Mouse (Mus musculus): ENCODE measurements at regions not wholly inside any gene's neighbourhood (a gene's known extent, or its start where the extent isn't known, plus 50 kb on each side); places are given as distances from the start of the nearest gene placed in this dataset.

- H3K9ac ChIP-seq (ENCODE audit: low read depth, poor library complexity, severe bottlenecking), result no peak overlapping the region
These were observed 556.3 kb upstream of the Slc39a10 start for GRCm38 (mm10) chr1:47448737-47449489.

GRCm38 (mm10) chr1:47448070-47448469 lies 555.4 kb upstream of the Slc39a10 start:
- H3K9me3 ChIP-seq (replicated peaks; ENCODE audit: control insufficient read depth, insufficient read depth, low read length, poor library complexity, severe bottlenecking), result no peaks in the 10 kb centered on the region
- H3K27me3 ChIP-seq (ENCODE audit: control insufficient read depth, insufficient read depth, low read length, poor library complexity, severe bottlenecking), result no peaks in the 10 kb centered on the region
- no peak overlapping the region for H3K4me3 ChIP-seq (ENCODE audit: low read depth, low read length)
- no peaks in the 10 kb centered on the region for H3K36me3 ChIP-seq (ENCODE audit: control insufficient read depth, insufficient read depth, low read length, poor library complexity, severe bottlenecking)
- TF ChIP-seq POLR2A (IDR thresholded peaks at IDR 0.05; ENCODE audit: insufficient read depth, low read length), result no peak
- TF ChIP-seq CTCF (IDR thresholded peaks at IDR 0.05; ENCODE audit: low read depth, low read length), result no peak
- no peak for TF ChIP-seq EP300 (IDR thresholded peaks at IDR 0.05; ENCODE audit: insufficient read depth, low read depth, low read length)
- H3K9ac ChIP-seq (ENCODE audit: low read depth, poor library complexity, severe bottlenecking), result no peak overlapping the region
- H3K27ac ChIP-seq (ENCODE audit: insufficient read depth, low read length), result no peak overlapping the region
- no peaks in the 10 kb centered on the region for H3K4me1 ChIP-seq (ENCODE audit: control insufficient read depth, insufficient read depth, low read length)

More at GRCm38 (mm10) chr1:47448737-47449489, 556.3 kb upstream of the Slc39a10 start:
- no peak for TF ChIP-seq EP300 (IDR thresholded peaks at IDR 0.05; ENCODE audit: insufficient read depth, low read depth, low read length)
- no peak for TF ChIP-seq CTCF (IDR thresholded peaks at IDR 0.05; ENCODE audit: low read depth, low read length)
- TF ChIP-seq POLR2A (IDR thresholded peaks at IDR 0.05; ENCODE audit: insufficient read depth, low read length), result no peak
- no peaks in the 10 kb centered on the region for H3K9me3 ChIP-seq (replicated peaks; ENCODE audit: control insufficient read depth, insufficient read depth, low read length, poor library complexity, severe bottlenecking)
- H3K4me1 ChIP-seq (ENCODE audit: control insufficient read depth, insufficient read depth, low read length), result no peaks in the 10 kb centered on the region
- no peak overlapping the region for H3K27ac ChIP-seq (ENCODE audit: insufficient read depth, low read length)
- no peaks in the 10 kb centered on the region for H3K36me3 ChIP-seq (ENCODE audit: control insufficient read depth, insufficient read depth, low read length, poor library complexity, severe bottlenecking)
- no peak overlapping the region for H3K4me3 ChIP-seq (ENCODE audit: low read depth, low read length)
- no peaks in the 10 kb centered on the region for H3K27me3 ChIP-seq (ENCODE audit: control insufficient read depth, insufficient read depth, low read length, poor library complexity, severe bottlenecking)

GRCm38 (mm10) chr1:47446021-47446420 lies 553.4 kb upstream of the Slc39a10 start:
- Histone ChIP-seq H3K27ac (ENCODE audit: insufficient read depth, low read length) (no peak overlapping the region), H3K9ac (ENCODE audit: low read depth, poor library complexity, severe bottlenecking) (no peak overlapping the region)

GRCm38 (mm10) chr1:47432829-47433228 lies 540.2 kb upstream of the Slc39a10 start:
- Histone ChIP-seq H3K4me3 (ENCODE audit: low read depth, low read length) (no peak overlapping the region), H3K4me1 (ENCODE audit: control insufficient read depth, insufficient read depth, low read length) (no peaks in the 10 kb centered on the region), H3K27ac (ENCODE audit: insufficient read depth, low read length) (no peak overlapping the region), H3K36me3 (ENCODE audit: control insufficient read depth, insufficient read depth, low read length, poor library complexity, severe bottlenecking) (no peaks in the 10 kb centered on the region), H3K9ac (ENCODE audit: low read depth, poor library complexity, severe bottlenecking) (no peak overlapping the region), H3K9me3 (replicated peaks; ENCODE audit: control insufficient read depth, insufficient read depth, low read length, poor library complexity, severe bottlenecking) (no peaks in the 10 kb centered on the region), H3K27me3 (ENCODE audit: control insufficient read depth, insufficient read depth, low read length, poor library complexity, severe bottlenecking) (no peaks in the 10 kb centered on the region)
- TF ChIP-seq EP300 (IDR thresholded peaks at IDR 0.05; ENCODE audit: insufficient read depth, low read depth, low read length), result no peak
- no peak for TF ChIP-seq POLR2A (IDR thresholded peaks at IDR 0.05; ENCODE audit: insufficient read depth, low read length)
- no peak for TF ChIP-seq CTCF (IDR thresholded peaks at IDR 0.05; ENCODE audit: low read depth, low read length)

More at GRCm38 (mm10) chr1:47446021-47446420, 553.4 kb upstream of the Slc39a10 start:
- no peak for TF ChIP-seq CTCF (IDR thresholded peaks at IDR 0.05; ENCODE audit: low read depth, low read length)
- no peak for TF ChIP-seq POLR2A (IDR thresholded peaks at IDR 0.05; ENCODE audit: insufficient read depth, low read length)
- no peak for TF ChIP-seq EP300 (IDR thresholded peaks at IDR 0.05; ENCODE audit: insufficient read depth, low read depth, low read length)
- no peak overlapping the region for H3K4me3 ChIP-seq (ENCODE audit: low read depth, low read length)
- H3K27me3 ChIP-seq (ENCODE audit: control insufficient read depth, insufficient read depth, low read length, poor library complexity, severe bottlenecking), result no peaks in the 10 kb centered on the region
- no peaks in the 10 kb centered on the region for H3K4me1 ChIP-seq (ENCODE audit: control insufficient read depth, insufficient read depth, low read length)
- H3K9me3 ChIP-seq (replicated peaks; ENCODE audit: control insufficient read depth, insufficient read depth, low read length, poor library complexity, severe bottlenecking), result no peaks in the 10 kb centered on the region
- no peaks in the 10 kb centered on the region for H3K36me3 ChIP-seq (ENCODE audit: control insufficient read depth, insufficient read depth, low read length, poor library complexity, severe bottlenecking)

GRCm38 (mm10) chr1:47405164-47405563 lies 512.5 kb upstream of the Slc39a10 start:
- Histone ChIP-seq H3K9ac (ENCODE audit: low read depth, poor library complexity, severe bottlenecking) (no peak overlapping the region), H3K36me3 (ENCODE audit: control insufficient read depth, insufficient read depth, low read length, poor library complexity, severe bottlenecking) (no peaks in the 10 kb centered on the region), H3K4me3 (ENCODE audit: low read depth, low read length) (no peak overlapping the region), H3K27ac (ENCODE audit: insufficient read depth, low read length) (no peak overlapping the region), H3K4me1 (ENCODE audit: control insufficient read depth, insufficient read depth, low read length) (no peaks in the 10 kb centered on the region), H3K9me3 (replicated peaks; ENCODE audit: control insufficient read depth, insufficient read depth, low read length, poor library complexity, severe bottlenecking) (no peaks in the 10 kb centered on the region), H3K27me3 (ENCODE audit: control insufficient read depth, insufficient read depth, low read length, poor library complexity, severe bottlenecking) (no peaks in the 10 kb centered on the region)
- TF ChIP-seq EP300 (IDR thresholded peaks at IDR 0.05; ENCODE audit: insufficient read depth, low read depth, low read length), result no peak
- no peak for TF ChIP-seq CTCF (IDR thresholded peaks at IDR 0.05; ENCODE audit: low read depth, low read length)
- TF ChIP-seq POLR2A (IDR thresholded peaks at IDR 0.05; ENCODE audit: insufficient read depth, low read length), result no peak

GRCm38 (mm10) chr1:47386579-47386978 lies 493.9 kb upstream of the Slc39a10 start:
- H3K9ac ChIP-seq (ENCODE audit: low read depth, poor library complexity, severe bottlenecking), result no peak overlapping the region
- H3K4me3 ChIP-seq (ENCODE audit: low read depth, low read length), result no peak overlapping the region
- no peak overlapping the region for H3K27ac ChIP-seq (ENCODE audit: insufficient read depth, low read length)
- H3K27me3 ChIP-seq (ENCODE audit: control insufficient read depth, insufficient read depth, low read length, poor library complexity, severe bottlenecking), result no peaks in the 10 kb centered on the region
- TF ChIP-seq POLR2A (IDR thresholded peaks at IDR 0.05; ENCODE audit: insufficient read depth, low read length), result no peak
- no peak for TF ChIP-seq CTCF (IDR thresholded peaks at IDR 0.05; ENCODE audit: low read depth, low read length)
- TF ChIP-seq EP300 (IDR thresholded peaks at IDR 0.05; ENCODE audit: insufficient read depth, low read depth, low read length), result no peak
- no peaks in the 10 kb centered on the region for H3K9me3 ChIP-seq (replicated peaks; ENCODE audit: control insufficient read depth, insufficient read depth, low read length, poor library complexity, severe bottlenecking)
- H3K36me3 ChIP-seq (ENCODE audit: control insufficient read depth, insufficient read depth, low read length, poor library complexity, severe bottlenecking), result no peaks in the 10 kb centered on the region
- no peaks in the 10 kb centered on the region for H3K4me1 ChIP-seq (ENCODE audit: control insufficient read depth, insufficient read depth, low read length)

Measured in ES-Bruce4 (cell line).